Mouse (Mus musculus): ENCODE measurements at regions not wholly inside any gene's neighbourhood (a gene's known extent, or its start where the extent isn't known, plus 50 kb on each side); places are given as distances from the start of the nearest gene placed in this dataset.

- DNase-seq (ENCODE audit: low spot score in 2 of 2), result no peak
Measured at GRCm38 (mm10) chr1:64297343-64297742, 175.3 kb upstream of the Klf7 start.

GRCm38 (mm10) chr1:64295512-64295945, 173.4 kb upstream of the Klf7 start:
- DNase-seq (ENCODE audit: low spot score in 2 of 2), result no peak

- no peak for DNase-seq (ENCODE audit: low spot score in 2 of 2)
Measured at GRCm38 (mm10) chr1:64295051-64295450, 173.0 kb upstream of the Klf7 start.

- no peak for DNase-seq (ENCODE audit: low spot score in 2 of 2)
Measured at GRCm38 (mm10) chr1:64288812-64289447, 166.8 kb upstream of the Klf7 start.

GRCm38 (mm10) chr1:64287068-64287467, 165.0 kb upstream of the Klf7 start:
- DNase-seq (ENCODE audit: low spot score in 2 of 2), result no peak

GRCm38 (mm10) chr1:64284656-64285055, 162.6 kb upstream of the Klf7 start:
- no peak for DNase-seq (ENCODE audit: low spot score in 2 of 2)

GRCm38 (mm10) chr1:64275865-64276264, 153.8 kb upstream of the Klf7 start:
- no peak for DNase-seq (ENCODE audit: low spot score in 2 of 2)

- no peak for DNase-seq (ENCODE audit: low spot score in 2 of 2)
Measured at GRCm38 (mm10) chr1:64275086-64275802, 153.2 kb upstream of the Klf7 start.

GRCm38 (mm10) chr1:64257237-64257636, 135.2 kb upstream of the Klf7 start:
- DNase-seq (ENCODE audit: low spot score in 2 of 2), result no peak

GRCm38 (mm10) chr1:64255554-64256295, 133.6 kb upstream of the Klf7 start:
- DNase-seq (ENCODE audit: low spot score in 2 of 2), result no peak

GRCm38 (mm10) chr1:64254673-64255072, 132.6 kb upstream of the Klf7 start:
- DNase-seq (ENCODE audit: low spot score in 2 of 2), result no peak

- no peak for DNase-seq (ENCODE audit: low spot score in 2 of 2)
Measured at GRCm38 (mm10) chr1:64253996-64254395, 131.9 kb upstream of the Klf7 start.

GRCm38 (mm10) chr1:64242401-64242800, 120.3 kb upstream of the Klf7 start:
- DNase-seq (ENCODE audit: low spot score in 2 of 2), result no peak

- no peak for DNase-seq (ENCODE audit: low spot score in 2 of 2)
Measured at GRCm38 (mm10) chr1:64229654-64230053, 107.6 kb upstream of the Klf7 start.

- peak; percentile 24 to 32 for DNase-seq (ENCODE audit: low spot score in 2 of 2)
Measured at GRCm38 (mm10) chr1:64226001-64226918, 104.2 kb upstream of the Klf7 start.

GRCm38 (mm10) chr1:64223779-64224687, 102.0 kb upstream of the Klf7 start:
- no peak for DNase-seq (ENCODE audit: low spot score in 2 of 2)

GRCm38 (mm10) chr1:64222475-64222874, 100.4 kb upstream of the Klf7 start:
- DNase-seq (ENCODE audit: low spot score in 2 of 2), result no peak

- DNase-seq (ENCODE audit: low spot score in 2 of 2), result no peak
Measured at GRCm38 (mm10) chr1:64220486-64220885, 98.4 kb upstream of the Klf7 start.

GRCm38 (mm10) chr1:64220040-64220439, 98.0 kb upstream of the Klf7 start:
- no peak for DNase-seq (ENCODE audit: low spot score in 2 of 2)

- DNase-seq (ENCODE audit: low spot score in 2 of 2), result no peak
Measured at GRCm38 (mm10) chr1:64215646-64216045, 93.6 kb upstream of the Klf7 start.

- DNase-seq (ENCODE audit: low spot score in 2 of 2), result no peak
Measured at GRCm38 (mm10) chr1:64209131-64209530, 87.0 kb upstream of the Klf7 start.

Measured in frontal cortex, postnatal 25 days (tissue).